Mouse (Mus musculus) cerebellum, adult 2 months (tissue): Measurements from ENCODE around the gene Scamp1. TPM values are rescaled to one million over a fixed set of nuclear protein-coding genes. Genes with fewer than 3 reads are reported as not detected.
A peak's percentile ranks its signal among the peaks of the same experiment; 100 is the strongest.

Experiments used
- DNase-seq, 2 experiments: peaks; one replicate each; pipeline ENCODE4 v3.0.0; 2021
- H3K27ac ChIP-seq: fragments of 200-500 bp; 2 replicates; pipeline ENCODE4 v1.5.1; 2012; ENCODE audit warnings: low read length, control low read depth, inconsistent platforms; ENCODE audit not compliant: insufficient read depth
- H3K27me3 ChIP-seq: fragments of 200-500 bp; 2 replicates; pipeline ENCODE4 v1.6.1; 2012; ENCODE audit warnings: inconsistent platforms, mild to moderate bottlenecking, low read length, moderate library complexity; ENCODE audit not compliant: control insufficient read depth, insufficient read depth
- H3K4me1 ChIP-seq: fragments of 200-500 bp; 2 replicates; pipeline ENCODE4 v1.6.1; 2011; ENCODE audit warnings: low read length; ENCODE audit not compliant: control insufficient read depth, insufficient read depth
- H3K4me3 ChIP-seq: fragments of 200-500 bp; replicated peaks from 2 replicates; pipeline ENCODE3; 2011; ENCODE audit warnings: mild to moderate bottlenecking, low read depth, low read length, control low read depth; ENCODE audit not compliant: insufficient read depth
- CTCF ChIP-seq: fragments of 200-500 bp; IDR thresholded peaks from 2 replicates; pipeline ENCODE4 v1.5.1; 2011; ENCODE audit warnings: low read depth, mild to moderate bottlenecking, control low read depth, low read length, moderate library complexity, borderline replicate concordance; ENCODE audit not compliant: insufficient read depth
- POLR2A ChIP-seq: fragments of 200-500 bp; IDR thresholded peaks from 2 replicates; pipeline ENCODE4 v1.6.1; 2011; ENCODE audit warnings: low read length, control low read depth, borderline replicate concordance; ENCODE audit not compliant: insufficient read depth
- WGBS: fragments of 180-500 bp; shearing (Covaris S2); methylation state at CpG from one replicate; pipeline ENCODE4 v1.1.7; 2018; 5-methylcytosine and 5-hydroxymethylcytosine counted together
- polyA plus RNA-seq: library from polyadenylated mRNA; depleted of rRNA; stranded (reverse); fragments of >200 nt; gene quantifications from 2 replicates; pipeline ENCODE4 v1.2.3, GENCODE M21; 2012

Gene Scamp1
- polyA plus RNA-seq, 1 experiment = 101 TPM

- DNase-seq = peak; percentile 87 to 95
- TF ChIP-seq CTCF = no peak
- TF ChIP-seq POLR2A = no peak
- Histone ChIP-seq H3K27ac (peak overlapping the region; percentile 72), H3K4me3 (peak overlapping the region; percentile 21), H3K27me3 (no peaks in the 10 kb centered on the region), H3K4me1 (peaks cover 20% of the 10 kb centered on the region; the same call in 1 of the 2 replicates)
- WGBS = 4% methylated on average over 11 of the region's 11 CpGs
Observed at GRCm38 (mm10) chr13:94178401-94179040, 107.1 kb downstream of the Scamp1 start.

GRCm38 (mm10) chr13:94177148-94177547 lies 108.5 kb downstream of the Scamp1 start:
- WGBS = 58% methylated on average over 7 of the region's 7 CpGs
- Histone ChIP-seq H3K4me1 (peaks cover 24% of the 10 kb centered on the region; the same call in 1 of the 2 replicates), H3K27ac (no peak overlapping the region), H3K4me3 (peak overlapping the region; percentile 25), H3K27me3 (no peaks in the 10 kb centered on the region)
- TF ChIP-seq POLR2A (no peak), CTCF (peak; percentile 49; the same call in 1 of the 2 replicates)
- peak in 1 of 2 experiments; percentile 38 for DNase-seq

GRCm38 (mm10) chr13:94175379-94176050 lies 110.1 kb downstream of the Scamp1 start:
- TF ChIP-seq CTCF (no peak), POLR2A (peak; percentile 23; the same call in 1 of the 2 replicates)
- peak overlapping the region; percentile 92 for H3K27ac ChIP-seq
- H3K4me3 ChIP-seq = peak overlapping the region; percentile 94
- peaks cover 21% of the 10 kb centered on the region; the same call in 1 of the 2 replicates for H3K4me1 ChIP-seq
- no peaks in the 10 kb centered on the region for H3K27me3 ChIP-seq
- WGBS = 9% methylated on average over 6 of the region's 6 CpGs
- DNase-seq = peak; percentile 39

GRCm38 (mm10) chr13:94174577-94175279 lies 110.9 kb downstream of the Scamp1 start:
- peak overlapping the region; percentile 92 for H3K27ac ChIP-seq
- H3K4me1 ChIP-seq = peaks cover 21% of the 10 kb centered on the region; the same call in 1 of the 2 replicates
- peak; percentile 48 to 54 for DNase-seq
- TF ChIP-seq POLR2A (no peak), CTCF (no peak)
- no peaks in the 10 kb centered on the region for H3K27me3 ChIP-seq
- WGBS = 5% methylated on average over 16 of the region's 16 CpGs
- peak overlapping the region; percentile 94 for H3K4me3 ChIP-seq

- Histone ChIP-seq H3K27me3 (no peaks in the 10 kb centered on the region), H3K27ac (peak overlapping the region; percentile 92), H3K4me1 (peaks cover 13% of the 10 kb centered on the region; the same call in 1 of the 2 replicates), H3K4me3 (peak overlapping the region; percentile 94)
- DNase-seq = peak; percentile 77
- WGBS = 3% methylated on average over 55 of the region's 55 CpGs
- TF ChIP-seq CTCF = no peak
- peak; percentile 80 for TF ChIP-seq POLR2A
Observed at GRCm38 (mm10) chr13:94173633-94174576, 111.8 kb downstream of the Scamp1 start.

GRCm38 (mm10) chr13:94172533-94173310 lies 112.9 kb downstream of the Scamp1 start:
- WGBS = 88% methylated on average over 15 of the region's 15 CpGs
- Histone ChIP-seq H3K27ac (no peak overlapping the region), H3K4me1 (peaks cover 5% of the 10 kb centered on the region; the same call in 1 of the 2 replicates), H3K4me3 (no peak overlapping the region), H3K27me3 (no peaks in the 10 kb centered on the region)
- peak in 1 of 2 experiments; percentile 36 for DNase-seq
- TF ChIP-seq POLR2A = no peak
- TF ChIP-seq CTCF = no peak
